Mouse (Mus musculus): ENCODE measurements around the gene Dennd1a.

DNA sequence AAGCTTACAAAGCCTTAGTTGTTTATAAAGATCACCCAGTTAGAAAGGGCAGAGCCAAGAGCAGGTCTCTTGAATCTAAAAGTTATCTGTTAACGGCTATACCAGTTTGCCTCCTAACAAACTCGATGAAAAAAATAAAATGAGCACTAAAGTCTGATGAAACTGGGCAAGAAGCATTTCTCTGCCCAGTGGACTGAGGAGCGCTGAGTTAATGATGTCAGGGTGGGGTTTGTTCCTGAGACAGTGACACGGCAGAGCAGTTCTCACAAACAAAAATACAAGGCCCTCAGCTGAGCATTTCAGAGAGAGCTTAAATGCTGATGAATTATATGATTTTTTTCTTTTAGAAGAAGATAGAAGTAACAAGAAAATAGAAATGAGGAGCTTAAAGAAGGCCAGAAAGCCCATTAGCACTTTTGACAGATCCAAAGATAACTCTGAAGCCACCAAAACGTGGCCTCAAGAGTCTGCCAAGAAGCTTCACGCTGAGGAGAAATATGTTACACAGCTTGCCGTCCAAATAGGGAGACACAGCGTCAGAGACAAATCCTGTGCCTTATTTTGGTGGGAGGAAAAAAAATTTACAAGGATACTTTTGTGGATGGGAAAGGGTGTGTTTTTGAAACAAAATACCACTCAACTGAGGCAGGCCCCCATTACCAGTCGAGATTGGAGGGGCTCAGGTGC, 264.0 kb downstream of the Dennd1a start:
- TF ChIP-seq CTCF (IDR thresholded peaks at IDR 0.05; ENCODE audit: low read depth) (no peak), EP300 (IDR thresholded peaks at IDR 0.05; ENCODE audit: low read depth) (no peak)

All from liver, postnatal 0 days (tissue).